Mouse (Mus musculus): ENCODE results near the gene Kctd18.
"Not testable (repeated sequence)": the region's sequence is repeated elsewhere in the genome, so short reads cannot be mapped to it uniquely, and the experiment has no call there.

The Kctd18 gene

GRCm38 (mm10) chr1:58018856-58019255, at the start of gene Kctd18:
Gene Kctd18 (minus strand): TSS chr1:58018956.
- no peak for DNase-seq (ENCODE audit: low read depth)

GRCm38 (mm10) chr1:58065606-58066005, 46.9 kb upstream of the Kctd18 start:
- no peak for DNase-seq (ENCODE audit: low read depth)

- no peak for DNase-seq (ENCODE audit: low read depth)
These were observed 46.4 kb upstream of the Kctd18 start for GRCm38 (mm10) chr1:58065151-58065550.

GRCm38 (mm10) chr1:58062131-58062530, 43.4 kb upstream of the Kctd18 start:
- DNase-seq (ENCODE audit: low read depth) = no peak

- no peak for DNase-seq (ENCODE audit: low read depth)
These were observed 40.1 kb upstream of the Kctd18 start for GRCm38 (mm10) chr1:58058846-58059245.

- DNase-seq (ENCODE audit: low read depth) = no peak
These were observed 38.2 kb upstream of the Kctd18 start for GRCm38 (mm10) chr1:58056939-58057338.

- DNase-seq (ENCODE audit: low read depth) = no peak
These were observed 37.5 kb upstream of the Kctd18 start for GRCm38 (mm10) chr1:58056074-58056807.

GRCm38 (mm10) chr1:58055598-58055997, 36.8 kb upstream of the Kctd18 start:
- no peak for DNase-seq (ENCODE audit: low read depth)

- no peak for DNase-seq (ENCODE audit: low read depth)
These were observed 30.4 kb upstream of the Kctd18 start for GRCm38 (mm10) chr1:58049126-58049525.

GRCm38 (mm10) chr1:58046721-58047290, 28.1 kb upstream of the Kctd18 start:
- no peak for DNase-seq (ENCODE audit: low read depth)

GRCm38 (mm10) chr1:58045546-58045945, 26.8 kb upstream of the Kctd18 start:
- DNase-seq (ENCODE audit: low read depth) = no peak

GRCm38 (mm10) chr1:58045076-58045475, 26.3 kb upstream of the Kctd18 start:
- DNase-seq (ENCODE audit: low read depth) = no peak

GRCm38 (mm10) chr1:58037306-58037705, 18.6 kb upstream of the Kctd18 start:
- not testable (repeated sequence) for DNase-seq (ENCODE audit: low read depth)

- peak; percentile 71 for DNase-seq (ENCODE audit: low read depth)
These were observed 12.5 kb upstream of the Kctd18 start for GRCm38 (mm10) chr1:58031160-58031769.

GRCm38 (mm10) chr1:58030156-58030871, 11.6 kb upstream of the Kctd18 start:
- DNase-seq (ENCODE audit: low read depth) = no peak

- no peak for DNase-seq (ENCODE audit: low read depth)
These were observed 10.9 kb upstream of the Kctd18 start, which contains the start of gene Aox1 for GRCm38 (mm10) chr1:58029636-58030117. Gene Aox1 (plus strand): TSS chr1:58029931.

GRCm38 (mm10) chr1:58027707-58028106, 9.0 kb upstream of the Kctd18 start:
- DNase-seq (ENCODE audit: low read depth) = no peak

GRCm38 (mm10) chr1:58006388-58006787, 12.4 kb downstream of the Kctd18 start:
- DNase-seq (ENCODE audit: low read depth) = not testable (repeated sequence)

- DNase-seq (ENCODE audit: low read depth) = no peak
These were observed 20.6 kb downstream of the Kctd18 start for GRCm38 (mm10) chr1:57998146-57998545.

GRCm38 (mm10) chr1:57996133-57996615, 22.6 kb downstream of the Kctd18 start:
- DNase-seq (ENCODE audit: low read depth) = no peak

- DNase-seq (ENCODE audit: low read depth) = peak; percentile 97
These were observed 23.2 kb downstream of the Kctd18 start, which contains the start of gene Sgo2a for GRCm38 (mm10) chr1:57995432-57996132. Gene Sgo2a (plus strand): TSS chr1:57995971.
